Comparison of ENCODE assay signal across 20 mouse cellular contexts in genomic region chr13:9889954-9890353, GRCm38 (mm10).
A peak's percentile ranks its signal among the peaks of the same experiment; 100 is the strongest.
DNase-seq lines count a peak whose midpoint lies in the region; ATAC-seq and TF ChIP-seq lines count a peak whose summit lies in the region.
"Had no signal": no experiment of that assay in that cellular context is flagged by ENCODE, and none has a peak within 500 bp of the region (broad histone marks: within the 10 kb centered on the region; RNA-seq: fewer than 3 reads in every experiment).

No protein-coding gene starts in this region.

- no peaks in the 10 kb centered on the region for H3K27me3 ChIP-seq in lung, embryonic 14.5 days (ENCODE audit: insufficient read depth, low read length)
- H3K27me3 ChIP-seq: embryonic facial prominence, embryonic 13.5 days; embryonic facial prominence, embryonic 15.5 days; forebrain, embryonic 12.5 days had no signal

- 47% methylated on average over 1 of the region's 1 CpGs for WGBS in lung, embryonic 14.5 days
- 49% methylated on average over 1 of the region's 1 CpGs for WGBS in lung, adult 2 months

- H3K4me2 ChIP-seq in lung, embryonic 14.5 days = no peak overlapping the region
- H3K4me2 ChIP-seq: embryonic facial prominence, embryonic 13.5 days; embryonic facial prominence, embryonic 15.5 days; forebrain, embryonic 12.5 days had no signal

- no peaks in the 10 kb centered on the region for H3K9me3 ChIP-seq in lung, embryonic 14.5 days (ENCODE audit: low read depth, low read length)
- H3K9me3 ChIP-seq: embryonic facial prominence, embryonic 13.5 days; embryonic facial prominence, embryonic 15.5 days; forebrain, embryonic 10.5 days; forebrain, embryonic 12.5 days had no signal

- TF ChIP-seq CTCF in lung, embryonic 14.5 days (IDR thresholded peaks at IDR 0.05; ENCODE audit: low read depth) = no peak
- no peak for TF ChIP-seq CTCF in lung, adult 2 months (IDR thresholded peaks at IDR 0.05; ENCODE audit: insufficient read depth, low read length)

- H3K9ac ChIP-seq in lung, embryonic 14.5 days = no peak overlapping the region
- H3K9ac ChIP-seq: embryonic facial prominence, embryonic 13.5 days; embryonic facial prominence, embryonic 15.5 days; forebrain, embryonic 12.5 days had no signal

- peaks cover 4% of the 10 kb centered on the region; the same call in 1 of the 2 replicates for H3K4me1 ChIP-seq in lung, embryonic 14.5 days (ENCODE audit: insufficient read depth)
- peaks cover 10% of the 10 kb centered on the region for H3K4me1 ChIP-seq in lung, adult 2 months (ENCODE audit: control insufficient read depth, insufficient read depth, low read length)
- H3K4me1 ChIP-seq: embryonic facial prominence, embryonic 13.5 days; embryonic facial prominence, embryonic 15.5 days; forebrain, embryonic 12.5 days had no signal

- TF ChIP-seq POLR2A in lung, adult 2 months (IDR thresholded peaks at IDR 0.05; ENCODE audit: borderline replicate concordance, extremely low read depth, low read depth, low read length) = no peak

- no peak overlapping the region for H3K27ac ChIP-seq in lung, embryonic 14.5 days (ENCODE audit: low read depth)
- H3K27ac ChIP-seq: embryonic facial prominence, embryonic 13.5 days; embryonic facial prominence, embryonic 15.5 days; forebrain, embryonic 10.5 days; forebrain, embryonic 12.5 days had no signal

- H3K4me3 ChIP-seq in lung, embryonic 14.5 days (ENCODE audit: low read depth, low read length) = no peak overlapping the region
- no peak overlapping the region for H3K4me3 ChIP-seq in lung, adult 2 months (replicated peaks; ENCODE audit: extremely low read depth, low read depth, low read length)
- H3K4me3 ChIP-seq: embryonic facial prominence, embryonic 13.5 days; embryonic facial prominence, embryonic 15.5 days; erythroblast, embryonic 14.5 days; forebrain, embryonic 10.5 days; forebrain, embryonic 12.5 days had no signal

- ATAC-seq in lung, embryonic 14.5 days (ENCODE audit: insufficient read depth) = no peak; the same call in 1 of the 2 replicates
- ATAC-seq: forebrain, embryonic 14.5 days had no signal

- H3K36me3 ChIP-seq in lung, embryonic 14.5 days (ENCODE audit: insufficient read depth) = no peaks in the 10 kb centered on the region
- H3K36me3 ChIP-seq: embryonic facial prominence, embryonic 13.5 days; embryonic facial prominence, embryonic 15.5 days; forebrain, embryonic 10.5 days; forebrain, embryonic 12.5 days had no signal

- peak; percentile 21 for DNase-seq in lung, embryonic 14.5 days
- no peak for DNase-seq in lung, adult 2 months
- DNase-seq in lung, postnatal 36 days = peak; percentile 47
- DNase-seq in lung, postnatal 10 days = no peak
- DNase-seq: adrenal gland, adult 2 months; adrenal gland, postnatal 10 days; adrenal gland, postnatal 25 days; cerebellum, adult 11 months; cerebellum, adult 18-20 months; cerebellum, adult 8-10 months; cerebellum, adult 9-11 months; cerebellum, postnatal 14 days; cerebellum, postnatal 36 days; embryo, embryonic 11 days had no signal

Comparison
In these comparisons a context has a peak if more than half of its experiments do, and no peak if none do; other contexts are left out.
1. DNase-seq: peak in lung, embryonic 14.5 days (single experiment) and lung, postnatal 36 days (single experiment); none in lung, adult 2 months (single experiment) and lung, postnatal 10 days (single experiment).